Mouse (Mus musculus) v-Abl transformed pro-B cells (cell line): ENCODE data around the gene Rap1gap2.
"Not testable (repeated sequence)": the region's sequence is repeated elsewhere in the genome, so short reads cannot be mapped to it uniquely, and the experiment has no call there.

Source experiments
- in situ Hi-C, 2 experiments: fragments of 400-800 bp; cut with MboI; formaldehyde crosslinking; loops; one replicate each; pipeline ENCODE4 v1.15.1; 2025; ENCODE audit not compliant: unreplicated experiment in 2 of 2

The Rap1gap2 gene

GRCm38 (mm10) chr11:74582464-74582863 is 28.3 kb downstream of the Rap1gap2 start:
- in situ Hi-C loops, result no loop called here

DNA sequence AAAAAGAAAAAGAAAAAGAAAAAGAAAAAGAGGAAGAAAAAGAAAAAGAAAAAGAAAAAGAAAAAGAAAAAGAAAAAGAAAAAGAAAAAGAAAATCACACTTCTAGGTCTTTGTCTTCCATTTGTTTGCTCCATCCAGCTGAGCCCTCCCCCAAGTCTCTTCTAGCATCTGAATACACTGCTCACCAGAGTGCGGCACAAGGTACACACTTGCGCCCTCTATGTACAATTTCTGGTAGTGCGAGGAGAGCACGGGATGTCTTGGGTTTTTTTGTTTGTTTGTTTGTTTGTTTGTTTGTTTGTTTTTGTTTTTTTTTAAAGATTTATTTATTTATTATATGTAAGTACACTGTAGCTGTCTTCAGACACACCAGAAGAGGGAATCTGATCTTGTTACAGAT is 29.4 kb downstream of the Rap1gap2 start:
- in situ Hi-C loops, result not testable (repeated sequence)

DNA sequence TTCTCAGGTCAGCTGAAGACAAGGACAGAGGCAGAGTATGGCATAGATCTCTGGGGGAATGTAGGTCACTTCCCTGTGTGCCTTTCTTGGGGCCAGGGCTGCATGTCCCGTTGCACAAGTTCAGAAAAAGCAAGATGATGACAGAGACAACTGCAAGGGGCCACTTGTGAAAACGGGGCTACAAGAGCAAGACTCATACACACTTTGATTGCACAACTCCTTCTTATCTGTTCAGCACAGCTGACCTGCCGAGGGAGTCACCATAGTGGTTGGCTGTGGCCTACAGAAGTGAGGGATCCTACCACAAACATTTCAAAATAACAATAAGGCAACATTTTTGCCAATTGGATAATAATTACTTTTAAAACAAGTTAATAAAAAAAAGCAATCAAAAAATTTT is 33.6 kb downstream of the Rap1gap2 start:
- in situ Hi-C loops, result no loop called here

DNA sequence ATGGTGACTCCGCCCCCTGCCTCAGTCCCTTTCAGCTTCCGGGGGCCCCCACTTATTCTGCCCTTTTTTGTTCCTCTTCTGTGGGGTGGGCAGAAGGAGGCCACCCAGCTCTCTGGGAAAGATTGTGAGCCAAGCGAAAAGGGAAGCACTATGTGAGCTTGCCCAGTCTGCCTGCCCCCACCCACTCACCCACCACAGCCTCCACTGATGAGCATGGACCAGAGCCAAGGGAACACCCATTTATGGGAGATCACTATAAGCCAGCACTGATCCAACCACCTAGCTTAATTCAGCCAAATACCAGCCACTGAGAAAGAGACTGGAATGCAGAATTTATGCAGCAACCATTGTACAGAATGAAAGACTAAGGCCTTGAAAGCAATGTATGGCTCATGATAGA is 34.8 kb downstream of the Rap1gap2 start:
- in situ Hi-C loops, result no loop called here

DNA sequence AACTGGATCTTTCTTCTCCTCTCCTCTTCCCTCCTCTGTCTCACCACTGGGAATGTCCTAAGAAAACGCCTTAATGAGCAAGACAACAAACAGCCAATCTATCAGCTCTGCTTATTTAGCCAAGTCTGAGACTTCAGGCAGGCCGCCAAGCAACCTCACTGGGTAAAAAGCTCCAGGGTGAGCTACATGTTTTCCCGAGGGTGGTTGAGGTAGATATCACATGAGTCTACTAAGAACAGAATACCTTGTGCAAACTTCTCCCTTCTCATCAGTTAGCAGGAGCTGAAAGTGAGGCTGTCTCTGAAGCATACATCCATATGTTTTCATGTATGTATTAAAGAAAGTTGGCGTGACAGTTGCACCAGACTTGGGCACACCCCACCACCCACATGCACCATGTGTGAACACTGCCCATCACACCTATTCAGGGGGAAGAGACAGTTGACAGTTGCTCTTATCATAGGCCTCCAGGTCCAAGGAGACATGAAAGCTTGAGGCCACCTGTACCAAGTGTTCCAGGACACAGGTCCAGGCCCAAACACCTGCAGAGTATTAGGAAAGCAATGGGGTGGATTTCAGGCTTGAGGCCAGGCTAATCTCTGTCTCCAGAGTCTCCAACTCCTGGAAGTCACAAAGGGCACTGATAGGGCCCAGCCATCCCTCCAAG is 35.8 kb downstream of the Rap1gap2 start:
- in situ Hi-C loops, result no loop called here

- in situ Hi-C loops, result no loop called here
Measured at GRCm38 (mm10) chr11:74572459-74573061, 38.2 kb downstream of the Rap1gap2 start.

DNA sequence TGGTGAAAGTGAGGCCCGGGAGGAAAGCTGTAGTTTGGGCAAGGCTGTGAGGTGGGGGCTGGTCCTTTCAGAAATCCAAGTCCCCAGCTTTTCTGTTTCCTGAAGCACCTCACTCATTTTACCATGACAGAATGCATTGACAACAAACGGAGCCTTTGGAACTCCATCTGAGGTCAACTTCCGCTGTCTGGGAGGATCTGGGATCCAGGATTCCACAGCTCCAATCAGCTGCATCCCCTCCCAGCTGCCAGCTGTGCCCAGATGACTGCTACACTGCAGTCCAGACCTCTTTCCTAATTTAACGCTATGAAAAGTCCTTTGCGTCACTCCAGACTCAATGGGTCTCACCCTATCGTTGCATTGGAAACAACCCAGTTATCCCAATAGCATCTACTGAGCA is 41.0 kb downstream of the Rap1gap2 start:
- in situ Hi-C loops, result no loop called here

DNA sequence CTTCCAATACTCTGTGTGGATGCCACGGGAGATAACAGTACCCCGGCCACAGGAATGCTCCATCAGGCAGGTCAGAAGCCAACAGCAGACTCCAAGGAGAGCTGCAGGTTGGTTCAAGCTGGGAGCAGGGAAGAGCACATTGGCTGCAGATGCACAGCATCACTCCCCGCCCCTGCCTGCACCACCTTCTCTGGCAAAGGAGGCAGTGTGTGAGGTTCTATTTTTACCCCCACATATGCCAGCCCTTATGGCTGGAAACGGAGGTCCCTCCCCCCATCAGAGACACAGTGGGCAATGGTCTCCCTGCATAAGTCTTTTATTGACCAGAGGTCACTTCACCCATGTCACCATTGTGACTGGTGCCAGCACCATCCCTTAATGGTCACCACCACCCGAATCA is 42.3 kb downstream of the Rap1gap2 start:
- in situ Hi-C loops, result no loop called here

GRCm38 (mm10) chr11:74568004-74568403 is 42.7 kb downstream of the Rap1gap2 start:
- in situ Hi-C loops, result no loop called here

- in situ Hi-C loops, result no loop called here
Measured at GRCm38 (mm10) chr11:74566326-74566874, 44.3 kb downstream of the Rap1gap2 start.

- in situ Hi-C loops, result no loop called here
Measured at GRCm38 (mm10) chr11:74561392-74561791, 49.3 kb downstream of the Rap1gap2 start.

DNA sequence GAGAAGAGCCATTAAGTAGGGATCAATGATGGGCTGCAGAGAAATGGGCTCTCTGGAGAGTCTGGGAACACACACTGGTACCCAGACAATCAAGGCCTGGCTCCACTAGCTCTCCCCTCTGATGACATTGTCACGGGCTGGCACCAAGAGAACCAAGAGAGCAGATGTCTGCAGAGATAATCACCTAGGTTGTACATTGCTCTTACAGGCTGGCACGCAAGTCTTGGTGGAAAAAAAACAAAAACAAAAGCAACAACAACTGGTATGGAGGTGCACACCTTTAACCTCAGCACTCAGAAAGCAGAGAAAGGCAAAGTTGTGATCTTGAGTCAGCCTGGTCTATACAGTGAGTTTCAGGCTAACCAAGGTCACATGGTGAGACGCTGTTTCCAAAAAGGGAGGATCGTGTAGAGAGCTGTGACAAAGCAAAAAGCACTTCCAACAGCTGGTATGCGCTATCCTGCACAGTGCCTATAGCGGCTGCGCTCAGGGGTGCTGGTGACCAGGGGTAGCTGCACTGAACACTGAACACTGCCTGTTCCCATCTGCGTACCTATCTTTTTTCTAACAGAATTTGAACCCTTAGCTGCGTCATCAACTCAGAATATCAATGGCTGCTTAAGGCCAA is 50.0 kb downstream of the Rap1gap2 start:
- in situ Hi-C loops, result no loop called here

DNA sequence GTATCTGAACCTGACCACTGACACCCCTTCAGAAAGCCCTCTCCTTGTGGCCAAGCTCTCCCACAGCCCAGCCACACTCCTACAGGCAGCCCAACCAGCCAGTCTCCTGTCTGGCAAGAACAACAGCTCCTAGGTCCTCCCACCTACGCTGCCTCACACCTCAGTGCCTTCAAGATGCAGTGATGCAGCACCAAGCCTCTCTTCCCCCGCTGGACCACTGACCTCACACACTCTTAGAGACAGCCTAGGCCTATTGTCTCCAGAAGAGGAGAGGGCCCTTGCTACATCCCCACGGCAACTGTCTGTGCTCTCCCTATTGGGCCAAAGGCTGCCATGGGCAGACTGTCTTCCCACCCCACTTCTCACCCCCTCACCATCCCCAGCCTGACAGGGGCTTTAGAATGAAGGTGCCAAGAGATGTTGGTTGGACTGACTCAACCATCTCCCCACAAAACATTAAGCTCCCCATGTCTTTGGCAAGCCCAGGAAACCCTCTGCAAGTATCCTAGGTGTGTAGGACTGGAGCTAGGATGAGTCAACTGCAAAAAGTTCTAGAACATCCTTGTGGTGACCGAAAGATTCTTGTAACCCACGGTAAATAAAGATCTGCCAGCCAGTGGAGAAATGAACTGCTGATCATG is 50.8 kb downstream of the Rap1gap2 start:
- in situ Hi-C loops, result loop anchor here in 1 of 2 experiments (10.0 kb wide), 1 partner anchor 285 kb away; no protein-coding TSS in a partner anchor

DNA sequence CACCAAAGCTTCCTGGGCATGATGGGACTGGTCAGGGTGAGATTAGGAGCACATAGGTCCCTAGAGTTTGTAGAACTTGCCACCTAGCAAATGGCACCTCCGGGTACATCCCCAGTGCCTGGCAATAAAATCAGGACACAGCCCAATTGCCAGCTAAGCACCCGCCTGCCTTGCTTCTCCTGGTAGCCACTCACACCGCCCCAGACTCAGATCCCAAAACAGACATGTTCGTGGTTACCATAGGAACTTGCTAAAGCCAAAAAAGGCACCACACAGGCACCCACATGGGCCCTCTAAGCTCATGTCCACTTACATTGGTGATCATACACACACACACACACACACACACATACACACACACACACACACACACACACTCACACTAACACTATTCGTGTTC is 51.8 kb downstream of the Rap1gap2 start:
- in situ Hi-C loops, result loop anchor here in 1 of 2 experiments (10.0 kb wide), 1 partner anchor 286 kb away; no protein-coding TSS in a partner anchor

DNA sequence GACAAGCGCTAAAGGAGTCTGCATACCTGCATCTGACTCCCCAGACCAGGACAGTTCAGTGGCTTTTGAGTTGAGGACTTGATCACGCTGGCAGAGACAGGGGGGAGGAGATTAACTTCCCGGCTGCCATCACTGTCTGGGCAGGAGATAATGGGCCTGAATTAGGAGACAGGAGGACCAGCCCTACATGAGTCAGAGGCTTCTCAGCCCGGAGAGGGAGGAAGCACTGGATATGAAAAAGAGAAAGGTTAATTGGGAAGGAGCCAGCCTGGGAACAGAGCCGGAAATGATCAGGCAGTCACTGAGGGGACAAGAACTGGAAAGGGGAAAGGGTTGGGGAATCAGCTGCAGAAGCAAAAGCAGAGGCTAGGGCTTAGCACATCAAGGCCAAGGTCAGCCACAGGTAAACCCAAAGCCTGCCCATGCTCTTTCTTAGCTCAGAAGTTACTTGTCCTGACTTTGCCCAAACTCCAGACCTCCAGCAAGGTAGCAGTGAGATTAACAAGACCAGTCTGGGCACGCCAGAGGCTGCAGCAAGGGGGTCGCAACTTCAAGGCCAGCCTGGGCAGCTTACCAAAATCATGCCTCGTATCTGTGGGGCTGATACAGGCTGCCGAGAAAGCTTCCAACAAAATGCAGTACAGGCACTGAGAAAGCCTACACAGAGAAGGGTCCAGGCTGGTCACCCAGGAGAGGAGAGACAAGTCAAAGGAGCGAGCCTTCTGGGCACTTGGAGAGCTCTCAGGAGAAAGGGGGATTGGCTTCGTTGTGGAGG is 53.1 kb downstream of the Rap1gap2 start:
- in situ Hi-C loops, result loop anchor here in 1 of 2 experiments (10.0 kb wide), 1 partner anchor 287 kb away; no protein-coding TSS in a partner anchor

GRCm38 (mm10) chr11:74555716-74556374 is 54.9 kb downstream of the Rap1gap2 start:
- in situ Hi-C loops, result loop anchor here in 1 of 2 experiments (10.0 kb wide), 1 partner anchor 289 kb away; no protein-coding TSS in a partner anchor

GRCm38 (mm10) chr11:74554683-74555341 is 55.9 kb downstream of the Rap1gap2 start:
- in situ Hi-C loops, result loop anchor here in 1 of 2 experiments (10.0 kb wide), 1 partner anchor 290 kb away; no protein-coding TSS in a partner anchor

DNA sequence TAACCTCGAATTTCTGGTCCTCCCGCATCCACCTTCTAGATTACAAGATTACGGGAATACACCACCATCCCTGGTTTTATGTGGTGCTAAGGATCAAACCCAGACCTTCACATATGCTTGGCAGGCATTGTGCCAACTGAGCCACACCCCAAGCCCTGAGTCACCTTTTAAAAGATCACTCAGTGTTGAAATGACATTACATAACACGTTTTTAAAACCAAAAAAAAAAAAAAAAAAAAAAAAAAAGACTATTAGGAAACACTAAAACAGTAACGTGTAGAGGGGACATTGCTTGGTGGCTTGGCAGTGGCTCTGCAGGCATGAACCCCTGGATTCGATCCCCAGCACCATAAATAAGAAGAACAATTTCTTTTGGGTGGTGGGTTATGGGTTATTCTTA is 59.1 kb downstream of the Rap1gap2 start:
- in situ Hi-C loops, result loop anchor here in 1 of 2 experiments (10.0 kb wide), 1 partner anchor 293 kb away; no protein-coding TSS in a partner anchor

DNA sequence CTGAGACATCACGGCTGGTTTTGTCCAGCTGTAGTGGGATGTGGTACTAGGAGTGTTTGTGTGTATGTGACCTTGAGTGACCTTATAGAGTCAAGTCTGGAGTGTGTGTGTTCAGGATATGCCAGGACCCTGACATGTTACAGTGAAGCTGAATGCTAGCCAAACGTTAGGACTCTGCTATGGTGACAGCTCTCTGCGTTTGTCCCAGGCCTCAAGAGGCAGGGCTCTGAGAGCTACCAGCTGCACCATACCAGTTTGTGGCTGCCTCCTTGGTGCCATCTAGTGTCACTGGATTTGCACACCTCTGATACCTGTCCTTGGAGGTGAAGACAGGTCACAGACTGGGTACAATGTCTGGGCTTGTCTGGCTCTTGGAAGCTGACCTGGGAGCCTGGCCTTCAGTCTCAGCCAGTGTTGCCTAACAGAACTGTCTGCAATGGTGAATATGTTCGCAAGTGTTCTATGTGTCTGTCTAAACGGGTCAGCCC is 60.1 kb downstream of the Rap1gap2 start:
- in situ Hi-C loops, result loop anchor here in 1 of 2 experiments (10.0 kb wide), 1 partner anchor 294 kb away; no protein-coding TSS in a partner anchor
